10 mouse cellular contexts compared by ENCODE assay signal in the genomic region with DNA sequence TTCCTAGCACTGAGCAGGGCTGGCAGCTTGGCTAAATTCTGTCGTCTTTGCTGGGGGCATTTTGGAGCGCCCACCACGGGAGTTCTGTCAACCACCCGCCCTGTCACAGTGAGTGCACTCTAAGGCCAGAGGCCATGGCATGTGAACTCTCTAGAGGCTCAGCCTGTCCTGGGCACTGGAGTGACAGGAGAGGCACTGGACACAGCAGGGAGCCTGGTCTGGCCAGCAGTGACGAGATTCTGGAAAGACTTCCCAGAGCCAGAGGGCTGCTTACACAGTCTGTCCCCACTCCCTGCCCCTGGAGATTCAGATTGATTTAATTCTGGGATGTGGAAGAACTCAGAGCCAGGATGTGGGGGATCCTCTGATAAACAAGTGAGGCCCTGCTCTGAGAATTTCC.
DNase-seq lines count a peak whose midpoint lies in the region; ATAC-seq lines count a peak whose summit lies in the region.
"Had no signal": no experiment of that assay in that cellular context is flagged by ENCODE, and none has a peak within 500 bp of the region (broad histone marks: within the 10 kb centered on the region; RNA-seq: fewer than 3 reads in every experiment).

No protein-coding gene starts in this region.

- no peak overlapping the region for H3K4me3 ChIP-seq in forebrain, embryonic 13.5 days
- H3K4me3 ChIP-seq in forebrain, embryonic 14.5 days (ENCODE audit: low read depth, low read length): no peak overlapping the region
- H3K4me3 ChIP-seq in lung, embryonic 16.5 days (ENCODE audit: low read length): no peak overlapping the region
- no peak overlapping the region for H3K4me3 ChIP-seq in hindbrain, embryonic 14.5 days (replicated peaks; ENCODE audit: low read length)
- H3K4me3 ChIP-seq: liver, embryonic 13.5 days had no signal

- no peak overlapping the region for H3K9ac ChIP-seq in forebrain, embryonic 13.5 days
- H3K9ac ChIP-seq in forebrain, embryonic 14.5 days (ENCODE audit: low read length): no peak overlapping the region
- H3K9ac ChIP-seq in lung, embryonic 16.5 days (ENCODE audit: low read length): no peak overlapping the region
- no peak overlapping the region for H3K9ac ChIP-seq in hindbrain, embryonic 14.5 days
- H3K9ac ChIP-seq: liver, embryonic 13.5 days had no signal

- H3K27ac ChIP-seq in forebrain, embryonic 13.5 days: no peak overlapping the region
- no peak overlapping the region for H3K27ac ChIP-seq in forebrain, embryonic 14.5 days (ENCODE audit: low read depth, low read length)
- no peak overlapping the region for H3K27ac ChIP-seq in lung, embryonic 16.5 days (ENCODE audit: low read length)
- H3K27ac ChIP-seq in hindbrain, embryonic 14.5 days: peak overlapping the region; percentile 59
- H3K27ac ChIP-seq: liver, embryonic 13.5 days had no signal

- H3K36me3 ChIP-seq in forebrain, embryonic 13.5 days (ENCODE audit: poor library complexity, severe bottlenecking): 0 out of 2 replicates have a peak, but pooled peaks cover 3% of the 10 kb centered on the region
- H3K36me3 ChIP-seq in forebrain, embryonic 14.5 days (ENCODE audit: control insufficient read depth, insufficient read depth, low read length): no peaks in the 10 kb centered on the region
- H3K36me3 ChIP-seq in lung, embryonic 16.5 days (ENCODE audit: control insufficient read depth, insufficient read depth, low read length): no peaks in the 10 kb centered on the region
- H3K36me3 ChIP-seq in hindbrain, embryonic 14.5 days (replicated peaks; ENCODE audit: control insufficient read depth, insufficient read depth): no peaks in the 10 kb centered on the region; the same call in 1 of the 2 replicates
- H3K36me3 ChIP-seq: liver, embryonic 13.5 days had no signal

- no peak for DNase-seq in forebrain, embryonic 14.5 days (ENCODE audit: low spot score)
- no peak for DNase-seq in lung, adult 18-20 months
- no peak for DNase-seq in hindbrain, embryonic 14.5 days (ENCODE audit: low spot score)
- peak; percentile 67 for DNase-seq in retina, postnatal 1 day
- DNase-seq in adrenal gland, adult 8-10 months: no peak
- DNase-seq in right cerebral cortex, adult 18-20 months: no peak
- DNase-seq: liver, embryonic 13.5 days had no signal

- peaks cover 68% of the 10 kb centered on the region for H3K4me1 ChIP-seq in forebrain, embryonic 13.5 days
- peaks cover 39% of the 10 kb centered on the region for H3K4me1 ChIP-seq in forebrain, embryonic 14.5 days (ENCODE audit: control insufficient read depth, insufficient read depth, low read length)
- H3K4me1 ChIP-seq in lung, embryonic 16.5 days (replicated peaks; ENCODE audit: control insufficient read depth, insufficient read depth, low read length): peaks cover 26% of the 10 kb centered on the region
- H3K4me1 ChIP-seq in hindbrain, embryonic 14.5 days (replicated peaks; ENCODE audit: control insufficient read depth, insufficient read depth, low read length): peaks cover 80% of the 10 kb centered on the region

- 0 out of 2 replicates have a peak, but pooled peaks have one; percentile 16 for ATAC-seq in forebrain, embryonic 13.5 days
- no peak for ATAC-seq in forebrain, embryonic 14.5 days
- ATAC-seq in lung, embryonic 16.5 days (ENCODE audit: low read depth): peak; percentile 42; the same call in 1 of the 2 replicates
- no peak for ATAC-seq in hindbrain, embryonic 14.5 days (ENCODE audit: low FRiP score)

- no peak overlapping the region for H3K4me2 ChIP-seq in forebrain, embryonic 13.5 days
- no peak overlapping the region for H3K4me2 ChIP-seq in forebrain, embryonic 14.5 days (ENCODE audit: low read length)
- no peak overlapping the region for H3K4me2 ChIP-seq in lung, embryonic 16.5 days (ENCODE audit: low read depth, low read length)
- H3K4me2 ChIP-seq in hindbrain, embryonic 14.5 days (replicated peaks): no peak overlapping the region
- H3K4me2 ChIP-seq: liver, embryonic 13.5 days had no signal

- 59% methylated on average over 5 of the region's 5 CpGs for WGBS in forebrain, embryonic 13.5 days
- 59% methylated on average over 5 of the region's 5 CpGs for WGBS in forebrain, embryonic 14.5 days
- 65% methylated on average over 5 of the region's 5 CpGs for WGBS in lung, embryonic 16.5 days
- 36% methylated on average over 5 of the region's 5 CpGs for WGBS in hindbrain, embryonic 14.5 days

- H3K9me3 ChIP-seq in forebrain, embryonic 13.5 days (replicated peaks): no peaks in the 10 kb centered on the region
- H3K9me3 ChIP-seq in forebrain, embryonic 14.5 days (replicated peaks; ENCODE audit: control insufficient read depth, low read length): no peaks in the 10 kb centered on the region
- H3K9me3 ChIP-seq in lung, embryonic 16.5 days (ENCODE audit: control insufficient read depth, low read length): no peaks in the 10 kb centered on the region
- H3K9me3 ChIP-seq in hindbrain, embryonic 14.5 days (ENCODE audit: control insufficient read depth, low read length): no peaks in the 10 kb centered on the region
- H3K9me3 ChIP-seq: liver, embryonic 13.5 days had no signal

- no peaks in the 10 kb centered on the region for H3K27me3 ChIP-seq in forebrain, embryonic 13.5 days
- H3K27me3 ChIP-seq in forebrain, embryonic 14.5 days (replicated peaks; ENCODE audit: control insufficient read depth, insufficient read depth, low read length): no peaks in the 10 kb centered on the region
- H3K27me3 ChIP-seq in lung, embryonic 16.5 days (ENCODE audit: control insufficient read depth, insufficient read depth, low read depth, low read length): no peaks in the 10 kb centered on the region
- no peaks in the 10 kb centered on the region for H3K27me3 ChIP-seq in hindbrain, embryonic 14.5 days (ENCODE audit: control insufficient read depth, insufficient read depth, low read length)
- H3K27me3 ChIP-seq: liver, embryonic 13.5 days; Patski had no signal

Comparison
In these comparisons a context has a peak if more than half of its experiments do, and no peak if none do; other contexts are left out.
1. ATAC-seq: peak in forebrain, embryonic 13.5 days (single experiment) and lung, embryonic 16.5 days (single experiment); none in forebrain, embryonic 14.5 days (single experiment) and hindbrain, embryonic 14.5 days (single experiment).